Mouse (Mus musculus): ENCODE data around the gene Rnf115. TPM values are rescaled to one million over a fixed set of nuclear protein-coding genes. Genes with fewer than 3 reads are reported as not detected.
"Not testable (repeated sequence)": the region's sequence is repeated elsewhere in the genome, so short reads cannot be mapped to it uniquely, and the experiment has no call there.

Rnf115 gene
- 74.8 TPM for polyA plus RNA-seq (2021)

- ChIA-PET CTCF (interaction anchor here (1.2 to 1.4 kb wide), 2 partner anchors 10 to 148 kb away, joined by 3 to 6 read pairs; no protein-coding TSS in a partner anchor), POLR2A (interaction anchor here (0.6 to 0.9 kb wide), 5 partner anchors 10 to 571 kb away, joined by 3 to 4 read pairs (median 3); no protein-coding TSS in a partner anchor)
- DNase-seq (ENCODE audit: low read depth, low spot score) = peak; percentile 96
- in situ Hi-C loops (cut with MboI; ENCODE audit: low pct_unique_long_range_greater_than_20kb) = no loop called here
- peak; percentile 96 for ATAC-seq
- TF ChIP-seq CTCF (IDR thresholded peaks at IDR 0.05) = no peak
- no peaks in the 10 kb centered on the region for H3K27me3 ChIP-seq
Measured at GRCm38 (mm10) chr3:96727343-96727827, at the start of gene Rnf115, which contains the start of gene Polr3c. TSS of gene Rnf115 (plus strand) at chr3:96727664. TSS of gene Polr3c (minus strand) at chr3:96727628.

GRCm38 (mm10) chr3:96678456-96678855, 49.0 kb upstream of the Rnf115 start:
- ChIA-PET CTCF (interaction anchor here (1.2 to 1.4 kb wide), 2 partner anchors 10 to 33 kb away, joined by 3 to 5 read pairs; partner anchors contain the start of gene Itga10), POLR2A (interaction anchor here (0.5 to 1.6 kb wide), 2 partner anchors 15 to 17 kb away, joined by 3 to 4 read pairs; no protein-coding TSS in a partner anchor)
- in situ Hi-C loops (cut with MboI; ENCODE audit: low pct_unique_long_range_greater_than_20kb) = no loop called here
- DNase-seq (ENCODE audit: low read depth, low spot score) (no peak), ATAC-seq (no peak)
- no peak for TF ChIP-seq CTCF (IDR thresholded peaks at IDR 0.05)
- no peaks in the 10 kb centered on the region for H3K27me3 ChIP-seq

GRCm38 (mm10) chr3:96679159-96679674, 48.2 kb upstream of the Rnf115 start:
- no peaks in the 10 kb centered on the region for H3K27me3 ChIP-seq
- ATAC-seq (peak; percentile 64), DNase-seq (ENCODE audit: low read depth, low spot score) (no peak)
- CTCF ChIA-PET = interaction anchor here (1.2 to 1.4 kb wide), 2 partner anchors 11 to 34 kb away, joined by 3 to 5 read pairs; partner anchors contain the start of gene Itga10
- in situ Hi-C loops (cut with MboI; ENCODE audit: low pct_unique_long_range_greater_than_20kb) = no loop called here
- POLR2A ChIA-PET = interaction anchor here (0.6 to 1.6 kb wide), 4 partner anchors 10 to 19 kb away, joined by 3 to 4 read pairs (median 4); partner anchors contain the start of gene Pias3
- TF ChIP-seq CTCF (IDR thresholded peaks at IDR 0.05) = no peak

DNA sequence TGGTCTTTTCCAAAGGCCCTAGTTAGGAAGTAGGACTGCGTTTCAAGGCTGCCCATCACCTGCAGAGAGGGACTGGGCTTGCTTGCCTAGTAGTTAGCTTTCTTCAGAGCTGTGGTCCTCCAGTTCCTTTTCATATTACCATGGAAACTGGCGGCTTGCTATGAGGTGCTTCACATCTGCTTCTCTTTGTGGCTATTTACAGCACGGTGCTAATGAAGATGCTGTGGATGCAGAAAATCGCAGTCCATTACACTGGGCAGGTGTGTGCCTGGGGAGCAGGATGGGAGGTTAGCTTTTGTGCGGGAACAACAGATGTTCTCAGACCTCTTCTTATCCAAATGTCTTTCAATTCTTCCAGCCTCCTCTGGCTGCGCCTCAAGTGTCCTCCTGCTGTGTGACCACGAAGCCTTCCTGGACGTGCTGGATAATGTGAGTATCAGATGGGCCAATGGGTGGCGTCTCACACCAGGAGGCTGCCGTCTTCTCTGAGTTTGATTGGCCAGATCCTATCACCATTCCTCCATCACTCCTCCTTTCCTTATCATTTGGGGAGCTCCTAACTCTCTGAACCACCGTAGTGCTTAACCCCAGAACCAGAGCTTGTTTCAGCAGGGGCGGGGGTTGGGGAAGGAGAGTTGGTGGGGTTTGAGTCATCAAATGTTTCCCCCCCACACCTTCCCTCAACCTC, 47.1 kb upstream of the Rnf115 start:
- CTCF ChIA-PET = interaction anchor here (1.6 kb wide), 1 partner anchor 19 kb away, joined by 3 read pairs; no protein-coding TSS in a partner anchor
- TF ChIP-seq CTCF (IDR thresholded peaks at IDR 0.05) = no peak
- POLR2A ChIA-PET = interaction anchor here (0.7 to 1.2 kb wide), 2 partner anchors 9 to 14 kb away, joined by 3 read pairs; no protein-coding TSS in a partner anchor
- no peak for ATAC-seq
- H3K27me3 ChIP-seq = no peaks in the 10 kb centered on the region
- in situ Hi-C loops (cut with MboI; ENCODE audit: low pct_unique_long_range_greater_than_20kb) = no loop called here
- DNase-seq (ENCODE audit: low read depth, low spot score) = no peak

DNA sequence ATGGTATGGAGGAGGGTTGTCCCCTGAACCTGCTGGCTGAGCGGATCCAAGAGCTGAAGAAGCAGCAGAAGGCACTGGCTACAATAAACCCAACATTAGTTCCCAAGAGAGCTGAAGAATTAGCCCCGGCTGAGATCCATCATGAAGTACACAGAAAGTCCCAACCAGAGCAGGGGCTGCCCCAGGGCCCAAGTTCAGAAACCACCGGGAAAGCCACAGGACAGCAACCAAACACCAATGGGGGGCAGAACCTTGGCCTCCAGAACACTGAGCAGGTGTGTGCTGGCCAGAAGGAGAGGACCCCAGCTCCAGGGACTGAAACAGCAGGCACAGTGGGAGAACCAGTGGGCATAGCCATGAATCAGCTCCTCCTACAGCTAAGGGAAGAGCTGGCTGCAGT, 44.0 kb upstream of the Rnf115 start:
- H3K27me3 ChIP-seq = no peaks in the 10 kb centered on the region
- ATAC-seq (no peak), DNase-seq (ENCODE audit: low read depth, low spot score) (no peak)
- ChIA-PET POLR2A (interaction anchor here (1.1 kb wide), 1 partner anchor 13 kb away, joined by 3 read pairs; the partner anchor contains the start of gene Pias3), CTCF (interaction anchor here (1.4 to 2.0 kb wide), 2 partner anchors 10 to 13 kb away, joined by 3 to 5 read pairs; partner anchors contain the start of gene Ankrd35)
- in situ Hi-C loops (cut with MboI; ENCODE audit: low pct_unique_long_range_greater_than_20kb) = no loop called here
- TF ChIP-seq CTCF (IDR thresholded peaks at IDR 0.05) = no peak

DNA sequence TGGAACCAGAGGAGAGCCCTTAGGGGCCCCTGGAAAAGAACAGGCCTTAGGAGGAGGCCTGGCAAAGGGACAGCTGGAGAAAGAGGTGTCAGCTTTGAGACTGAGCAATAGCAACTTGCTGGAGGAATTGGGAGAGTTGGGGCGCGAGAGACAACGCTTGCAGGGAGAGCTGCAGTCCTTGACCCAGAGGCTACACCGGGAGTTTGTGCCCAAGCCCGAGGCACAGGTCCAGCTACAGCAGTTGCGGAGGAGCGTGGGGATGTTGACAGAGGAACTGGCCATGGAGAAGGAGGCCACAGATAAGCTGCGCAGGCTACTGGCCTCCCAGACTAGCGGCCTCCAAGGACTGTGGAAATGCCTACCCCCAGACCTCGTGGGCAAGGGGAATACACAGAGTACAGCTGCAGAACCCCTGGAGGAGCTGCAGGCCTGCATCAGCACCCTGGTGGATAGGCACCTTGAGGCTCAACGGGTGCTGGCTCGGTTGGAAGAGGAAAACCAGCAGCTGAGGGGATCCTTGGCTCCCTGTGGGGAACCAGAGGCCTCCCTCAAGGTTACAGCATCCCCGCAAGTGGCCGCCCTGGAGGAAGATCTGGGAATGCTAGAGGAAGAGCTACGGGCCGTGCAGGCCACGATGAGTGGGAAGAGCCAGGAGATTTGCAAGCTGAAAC, 43.2 kb upstream of the Rnf115 start:
- DNase-seq (ENCODE audit: low read depth, low spot score) (no peak), ATAC-seq (no peak)
- CTCF ChIA-PET = interaction anchor here (1.3 to 2.0 kb wide), 4 partner anchors 9 to 21 kb away, joined by 3 to 5 read pairs (median 4); partner anchors contain the start of gene Ankrd35
- POLR2A ChIA-PET = interaction anchor here (1.1 to 1.2 kb wide), 2 partner anchors 12 to 23 kb away, joined by 3 to 4 read pairs; partner anchors contain the start of gene Pias3
- TF ChIP-seq CTCF (IDR thresholded peaks at IDR 0.05) = no peak
- no peaks in the 10 kb centered on the region for H3K27me3 ChIP-seq
- in situ Hi-C loops (cut with MboI; ENCODE audit: low pct_unique_long_range_greater_than_20kb) = no loop called here

DNA sequence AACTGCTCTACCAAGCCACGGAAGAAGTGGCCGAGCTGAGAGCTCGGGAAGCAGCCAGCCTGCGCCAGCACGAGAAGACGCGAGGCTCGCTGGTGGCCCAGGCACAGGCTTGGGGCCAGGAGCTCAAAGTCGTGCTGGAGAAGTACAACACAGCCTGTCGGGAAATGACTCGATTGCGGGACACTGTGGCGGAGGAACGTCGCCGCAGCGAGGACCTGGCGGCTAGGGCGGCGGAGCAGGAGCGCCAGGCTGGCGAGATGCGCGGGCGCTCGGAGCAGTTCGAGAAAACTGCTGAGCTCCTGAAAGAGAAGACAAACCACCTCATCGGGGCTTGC, 42.7 kb upstream of the Rnf115 start:
- POLR2A ChIA-PET = interaction anchor here (1.1 to 1.2 kb wide), 2 partner anchors 11 to 22 kb away, joined by 3 to 4 read pairs; partner anchors contain the start of gene Pias3
- no peaks in the 10 kb centered on the region for H3K27me3 ChIP-seq
- DNase-seq (ENCODE audit: low read depth, low spot score) (no peak), ATAC-seq (no peak)
- in situ Hi-C loops (cut with MboI; ENCODE audit: low pct_unique_long_range_greater_than_20kb) = no loop called here
- TF ChIP-seq CTCF (IDR thresholded peaks at IDR 0.05) = no peak
- CTCF ChIA-PET = interaction anchor here (0.8 to 1.5 kb wide), 4 partner anchors 15 to 22 kb away, joined by 3 to 4 read pairs (median 3); partner anchors contain the start of gene Ankrd35

GRCm38 (mm10) chr3:96686057-96686456, 41.4 kb upstream of the Rnf115 start:
- ATAC-seq; in situ Hi-C loops (cut with MboI; ENCODE audit: low pct_unique_long_range_greater_than_20kb); POLR2A ChIA-PET; DNase-seq (ENCODE audit: low read depth, low spot score); H3K27me3 ChIP-seq: not testable (repeated sequence)
- CTCF ChIA-PET = interaction anchor here (0.9 kb wide), 1 partner anchor 47 kb away, joined by 3 read pairs; no protein-coding TSS in a partner anchor

GRCm38 (mm10) chr3:96688854-96689253, 38.6 kb upstream of the Rnf115 start:
- ChIA-PET CTCF (interaction anchor here (0.8 to 2.1 kb wide), 4 partner anchors 11 to 147 kb away, joined by 3 to 7 read pairs (median 4); no protein-coding TSS in a partner anchor), POLR2A (interaction anchor here (0.8 to 1.0 kb wide), 3 partner anchors 8 to 19 kb away, joined by 3 read pairs; partner anchors contain the start of gene Ankrd35)
- ATAC-seq (no peak), DNase-seq (ENCODE audit: low read depth, low spot score) (no peak)
- H3K27me3 ChIP-seq = no peaks in the 10 kb centered on the region
- in situ Hi-C loops (cut with MboI; ENCODE audit: low pct_unique_long_range_greater_than_20kb) = no loop called here
- no peak for TF ChIP-seq CTCF (IDR thresholded peaks at IDR 0.05)

- H3K27me3 ChIP-seq = no peaks in the 10 kb centered on the region
- TF ChIP-seq CTCF (IDR thresholded peaks at IDR 0.05) = no peak
- ATAC-seq = no peak
- in situ Hi-C loops (cut with MboI; ENCODE audit: low pct_unique_long_range_greater_than_20kb) = no loop called here
- DNase-seq (ENCODE audit: low read depth, low spot score) = no peak
- POLR2A ChIA-PET = no interaction called here
- CTCF ChIA-PET = no interaction called here
Measured at GRCm38 (mm10) chr3:96690298-96690697, 37.2 kb upstream of the Rnf115 start.
